Mouse (Mus musculus) lung, postnatal 0 days (tissue): ENCODE results near the gene Mettl23.

Source experiments
- CTCF ChIP-seq: IDR thresholded peaks from 2 replicates; pipeline ENCODE4 v1.5.1; 2016; ENCODE audit warnings: antibody characterized with exemption, mild to moderate bottlenecking
- EP300 ChIP-seq: IDR thresholded peaks from 2 replicates; pipeline ENCODE4 v1.6.1; 2016; ENCODE audit warnings: antibody characterized with exemption, mild to moderate bottlenecking, control low read depth

DNA sequence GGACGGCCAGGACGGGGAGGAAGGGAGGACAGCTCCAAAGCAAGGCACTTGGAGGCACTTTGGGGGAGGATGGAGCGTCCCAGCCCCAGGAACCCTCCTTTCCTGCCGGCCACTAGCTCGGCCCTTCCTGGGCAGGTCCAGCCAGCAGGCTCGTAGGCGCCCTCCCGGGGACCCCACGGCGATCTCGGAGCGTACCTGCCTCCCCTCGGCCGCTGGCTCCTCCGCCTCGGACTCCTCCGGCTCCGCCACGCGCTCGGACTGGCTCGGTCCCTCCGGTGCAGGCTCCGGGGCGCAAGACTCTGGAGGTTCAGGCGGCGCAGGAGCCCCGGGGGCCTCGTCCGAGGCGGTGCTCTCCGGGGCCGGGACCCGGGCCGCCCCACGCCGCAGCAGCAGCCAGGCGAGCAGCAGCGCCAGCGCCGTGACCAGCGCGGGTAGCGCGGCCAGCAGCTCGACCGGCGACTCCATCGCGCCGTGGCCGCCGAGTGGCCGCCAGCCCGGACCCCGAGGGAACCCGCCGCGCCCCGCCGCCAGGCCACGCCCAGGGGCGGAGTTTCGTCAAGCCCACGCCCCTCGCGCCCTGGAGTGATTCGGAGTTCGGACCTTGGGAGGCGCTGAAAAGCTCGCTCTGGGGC, 15.4 kb upstream of the Mettl23 start, which contains the start of gene Mxra7:
- no peak; the same call in 1 of the 2 replicates for TF ChIP-seq CTCF
- no peak for TF ChIP-seq EP300
